Mouse (Mus musculus): Measurements from ENCODE around the gene Cdh4. TPM values are rescaled to one million over a fixed set of nuclear protein-coding genes. Genes with fewer than 3 reads are reported as not detected.

Cdh4 gene
- total RNA-seq, 1 experiment = 1.9 TPM

GRCm38 (mm10) chr2:179709111-179709510 lies 266.9 kb downstream of the Cdh4 start:
- Histone ChIP-seq H3K4me3 (ENCODE audit: insufficient read depth in 1 of 2, low read depth in 1 of 2, low read length in 2 of 2, poor library complexity in 1 of 2, severe bottlenecking in 1 of 2) (no peak overlapping the region), H3K9me3 (ENCODE audit: control insufficient read depth, insufficient read depth, low read depth, low read length) (no peaks in the 10 kb centered on the region), H3K36me3 (ENCODE audit: control insufficient read depth, insufficient read depth, low read length, poor library complexity, severe bottlenecking) (no peaks in the 10 kb centered on the region), H3K27ac (ENCODE audit: insufficient read depth, low read depth, low read length, poor library complexity, severe bottlenecking) (no peak overlapping the region), H3K4me1 (ENCODE audit: control insufficient read depth in 2 of 2, insufficient read depth in 2 of 2, low read length in 2 of 2, poor library complexity in 1 of 2) (no peaks in the 10 kb centered on the region), H3K9ac (ENCODE audit: insufficient read depth, low read depth, low read length, poor library complexity, severe bottlenecking) (no peak overlapping the region)
- no peak for TF ChIP-seq ZC3H11A (IDR thresholded peaks at IDR 0.05; ENCODE audit: borderline replicate concordance, low read depth, low read length)
- no peak for TF ChIP-seq MAFK (IDR thresholded peaks at IDR 0.05; ENCODE audit: insufficient read depth, low read depth, low read length)
- no peak for TF ChIP-seq HCFC1 (IDR thresholded peaks at IDR 0.05; ENCODE audit: borderline replicate concordance, insufficient read depth, low read length)
- TF ChIP-seq ZNF384 (IDR thresholded peaks at IDR 0.05; ENCODE audit: low read depth, low read length) = no peak
- TF ChIP-seq CHD2 (IDR thresholded peaks at IDR 0.05; ENCODE audit: low read depth, low read length) = no peak
- no peak for DNase-seq (ENCODE audit: low read depth, low spot score)
- in situ Hi-C loops (cut with MboI; ENCODE audit: low sequenced_read_pairs in 2 of 2, unreplicated experiment in 2 of 2) = no loop called here

- H3K4me1 ChIP-seq (ENCODE audit: control insufficient read depth in 2 of 2, insufficient read depth in 2 of 2, low read length in 2 of 2, poor library complexity in 1 of 2) = no peaks in the 10 kb centered on the region
- in situ Hi-C loops (cut with MboI; ENCODE audit: low sequenced_read_pairs in 2 of 2, unreplicated experiment in 2 of 2) = no loop called here
- H3K9me3 ChIP-seq (ENCODE audit: control insufficient read depth, insufficient read depth, low read depth, low read length) = no peaks in the 10 kb centered on the region
- TF ChIP-seq MAFK (IDR thresholded peaks at IDR 0.05; ENCODE audit: insufficient read depth, low read depth, low read length) (no peak), CHD2 (IDR thresholded peaks at IDR 0.05; ENCODE audit: low read depth, low read length) (no peak), ZNF384 (IDR thresholded peaks at IDR 0.05; ENCODE audit: low read depth, low read length) (no peak), ZC3H11A (IDR thresholded peaks at IDR 0.05; ENCODE audit: borderline replicate concordance, low read depth, low read length) (no peak), HCFC1 (IDR thresholded peaks at IDR 0.05; ENCODE audit: borderline replicate concordance, insufficient read depth, low read length) (no peak)
- no peak overlapping the region for H3K4me3 ChIP-seq (ENCODE audit: insufficient read depth in 1 of 2, low read depth in 1 of 2, low read length in 2 of 2, poor library complexity in 1 of 2, severe bottlenecking in 1 of 2)
- H3K27ac ChIP-seq (ENCODE audit: insufficient read depth, low read depth, low read length, poor library complexity, severe bottlenecking) = no peak overlapping the region
- no peak for DNase-seq (ENCODE audit: low read depth, low spot score)
- no peak overlapping the region for H3K9ac ChIP-seq (ENCODE audit: insufficient read depth, low read depth, low read length, poor library complexity, severe bottlenecking)
- H3K36me3 ChIP-seq (ENCODE audit: control insufficient read depth, insufficient read depth, low read length, poor library complexity, severe bottlenecking) = no peaks in the 10 kb centered on the region
These were observed 270.5 kb downstream of the Cdh4 start for GRCm38 (mm10) chr2:179712690-179713089.

- Histone ChIP-seq H3K36me3 (ENCODE audit: control insufficient read depth, insufficient read depth, low read length, poor library complexity, severe bottlenecking) (no peaks in the 10 kb centered on the region), H3K4me3 (ENCODE audit: insufficient read depth in 1 of 2, low read depth in 1 of 2, low read length in 2 of 2, poor library complexity in 1 of 2, severe bottlenecking in 1 of 2) (no peak overlapping the region), H3K9me3 (ENCODE audit: control insufficient read depth, insufficient read depth, low read depth, low read length) (no peaks in the 10 kb centered on the region), H3K4me1 (ENCODE audit: control insufficient read depth in 2 of 2, insufficient read depth in 2 of 2, low read length in 2 of 2, poor library complexity in 1 of 2) (no peaks in the 10 kb centered on the region), H3K27ac (ENCODE audit: insufficient read depth, low read depth, low read length, poor library complexity, severe bottlenecking) (no peak overlapping the region), H3K9ac (ENCODE audit: insufficient read depth, low read depth, low read length, poor library complexity, severe bottlenecking) (no peak overlapping the region)
- no peak for TF ChIP-seq ZNF384 (IDR thresholded peaks at IDR 0.05; ENCODE audit: low read depth, low read length)
- TF ChIP-seq MAFK (IDR thresholded peaks at IDR 0.05; ENCODE audit: insufficient read depth, low read depth, low read length) = no peak
- TF ChIP-seq HCFC1 (IDR thresholded peaks at IDR 0.05; ENCODE audit: borderline replicate concordance, insufficient read depth, low read length) = no peak
- TF ChIP-seq ZC3H11A (IDR thresholded peaks at IDR 0.05; ENCODE audit: borderline replicate concordance, low read depth, low read length) = no peak
- DNase-seq (ENCODE audit: low read depth, low spot score) = no peak
- in situ Hi-C loops (cut with MboI; ENCODE audit: low sequenced_read_pairs in 2 of 2, unreplicated experiment in 2 of 2) = no loop called here
These were observed 271.1 kb downstream of the Cdh4 start for GRCm38 (mm10) chr2:179713326-179713725.

GRCm38 (mm10) chr2:179714145-179714544 lies 271.9 kb downstream of the Cdh4 start:
- Histone ChIP-seq H3K27ac (ENCODE audit: insufficient read depth, low read depth, low read length, poor library complexity, severe bottlenecking) (no peak overlapping the region), H3K4me3 (ENCODE audit: insufficient read depth in 1 of 2, low read depth in 1 of 2, low read length in 2 of 2, poor library complexity in 1 of 2, severe bottlenecking in 1 of 2) (no peak overlapping the region), H3K36me3 (ENCODE audit: control insufficient read depth, insufficient read depth, low read length, poor library complexity, severe bottlenecking) (no peaks in the 10 kb centered on the region), H3K9me3 (ENCODE audit: control insufficient read depth, insufficient read depth, low read depth, low read length) (no peaks in the 10 kb centered on the region), H3K4me1 (ENCODE audit: control insufficient read depth in 2 of 2, insufficient read depth in 2 of 2, low read length in 2 of 2, poor library complexity in 1 of 2) (no peaks in the 10 kb centered on the region), H3K9ac (ENCODE audit: insufficient read depth, low read depth, low read length, poor library complexity, severe bottlenecking) (no peak overlapping the region)
- in situ Hi-C loops (cut with MboI; ENCODE audit: low sequenced_read_pairs in 2 of 2, unreplicated experiment in 2 of 2) = no loop called here
- no peak for DNase-seq (ENCODE audit: low read depth, low spot score)
- TF ChIP-seq MAFK (IDR thresholded peaks at IDR 0.05; ENCODE audit: insufficient read depth, low read depth, low read length) = no peak
- TF ChIP-seq ZC3H11A (IDR thresholded peaks at IDR 0.05; ENCODE audit: borderline replicate concordance, low read depth, low read length) = no peak
- TF ChIP-seq CHD2 (IDR thresholded peaks at IDR 0.05; ENCODE audit: low read depth, low read length) = no peak
- TF ChIP-seq HCFC1 (IDR thresholded peaks at IDR 0.05; ENCODE audit: borderline replicate concordance, insufficient read depth, low read length) = no peak

GRCm38 (mm10) chr2:179715375-179715774 lies 273.1 kb downstream of the Cdh4 start:
- DNase-seq (ENCODE audit: low read depth, low spot score) = no peak
- Histone ChIP-seq H3K36me3 (ENCODE audit: control insufficient read depth, insufficient read depth, low read length, poor library complexity, severe bottlenecking) (no peaks in the 10 kb centered on the region), H3K4me1 (ENCODE audit: control insufficient read depth in 2 of 2, insufficient read depth in 2 of 2, low read length in 2 of 2, poor library complexity in 1 of 2) (peaks cover 2 to 3% of the 10 kb centered on the region in 2 experiments; a peak in 2 of 4 replicates), H3K4me3 (ENCODE audit: insufficient read depth in 1 of 2, low read depth in 1 of 2, low read length in 2 of 2, poor library complexity in 1 of 2, severe bottlenecking in 1 of 2) (no peak overlapping the region), H3K9me3 (ENCODE audit: control insufficient read depth, insufficient read depth, low read depth, low read length) (no peaks in the 10 kb centered on the region), H3K27ac (ENCODE audit: insufficient read depth, low read depth, low read length, poor library complexity, severe bottlenecking) (no peak overlapping the region), H3K9ac (ENCODE audit: insufficient read depth, low read depth, low read length, poor library complexity, severe bottlenecking) (no peak overlapping the region)
- in situ Hi-C loops (cut with MboI; ENCODE audit: low sequenced_read_pairs in 2 of 2, unreplicated experiment in 2 of 2) = no loop called here
- TF ChIP-seq ZNF384 (IDR thresholded peaks at IDR 0.05; ENCODE audit: low read depth, low read length) (no peak), ZC3H11A (IDR thresholded peaks at IDR 0.05; ENCODE audit: borderline replicate concordance, low read depth, low read length) (no peak)
